Mouse (Mus musculus) Muller cell, postnatal 12 days (primary cell): ENCODE results near the gene Tmem233.

Experiments
- DNase-seq: peaks from one replicate; pipeline ENCODE4 v3.0.0-alpha.2; 2015; ENCODE audit errors: inconsistent ontology term

Tmem233 gene

DNA sequence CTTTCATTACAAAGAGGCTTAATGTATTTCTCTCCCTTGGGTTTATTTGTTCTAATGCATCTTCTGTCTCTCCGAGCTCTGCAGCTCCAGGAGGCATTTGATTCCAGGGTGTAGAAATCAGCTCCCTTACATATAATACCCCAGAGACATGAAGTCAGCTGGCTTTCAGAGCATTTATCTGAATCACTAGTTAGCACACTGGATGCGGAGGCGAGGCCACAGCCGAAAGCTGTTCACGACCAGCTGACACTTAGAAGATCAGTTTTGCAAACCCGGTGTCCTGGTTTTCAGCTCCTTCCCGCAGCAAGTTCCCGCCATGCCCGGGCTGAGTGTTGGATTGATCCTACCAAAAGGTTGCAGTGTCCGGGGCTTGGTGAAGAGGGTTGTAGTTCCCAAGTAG is 78.8 kb downstream of the Tmem233 start:
- DNase-seq, result no peak

GRCm38 (mm10) chr5:116003825-116004224 is 79.2 kb downstream of the Tmem233 start:
- no peak for DNase-seq

DNA sequence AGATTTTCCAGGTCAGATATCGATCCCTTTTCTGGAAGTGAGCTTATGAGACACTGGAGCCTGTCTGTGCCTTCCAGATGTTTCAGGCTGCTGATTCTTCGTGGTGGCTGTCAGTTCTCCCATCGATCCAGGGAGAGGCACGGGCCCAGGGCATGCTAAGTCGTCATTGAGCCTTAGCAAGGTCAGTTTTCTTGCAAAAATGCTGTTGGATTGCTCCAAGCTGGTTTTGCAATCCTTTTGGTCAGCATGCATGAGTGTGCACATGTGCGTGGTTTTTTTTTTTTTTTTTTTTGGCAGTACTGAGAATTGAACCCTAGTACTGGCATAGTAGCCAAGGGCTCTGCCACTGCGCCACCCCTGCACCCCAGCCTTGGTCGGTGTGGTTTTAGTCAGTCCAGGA is 79.9 kb downstream of the Tmem233 start:
- DNase-seq, result no peak

DNA sequence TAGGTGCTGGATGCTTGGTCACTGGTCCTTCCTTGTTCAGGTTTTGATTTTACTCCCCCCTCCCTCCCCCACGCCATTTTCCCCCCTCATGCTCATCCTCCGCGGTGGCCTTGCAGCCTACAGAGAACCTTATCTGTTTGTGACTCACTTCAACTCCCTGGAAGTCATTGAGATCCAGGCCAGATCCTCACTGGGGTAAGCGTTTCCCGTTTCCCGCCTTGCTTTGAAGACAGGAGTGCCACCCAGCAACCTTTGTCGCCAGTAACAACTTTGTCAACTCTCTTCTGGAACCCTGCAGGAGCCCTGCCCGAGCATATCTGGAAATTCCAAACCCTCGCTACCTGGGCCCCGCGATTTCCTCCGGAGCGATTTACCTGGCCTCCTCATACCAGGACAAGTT is 85.7 kb downstream of the Tmem233 start:
- DNase-seq, result no peak

GRCm38 (mm10) chr5:115994101-115994500 is 88.9 kb downstream of the Tmem233 start:
- no peak for DNase-seq

DNA sequence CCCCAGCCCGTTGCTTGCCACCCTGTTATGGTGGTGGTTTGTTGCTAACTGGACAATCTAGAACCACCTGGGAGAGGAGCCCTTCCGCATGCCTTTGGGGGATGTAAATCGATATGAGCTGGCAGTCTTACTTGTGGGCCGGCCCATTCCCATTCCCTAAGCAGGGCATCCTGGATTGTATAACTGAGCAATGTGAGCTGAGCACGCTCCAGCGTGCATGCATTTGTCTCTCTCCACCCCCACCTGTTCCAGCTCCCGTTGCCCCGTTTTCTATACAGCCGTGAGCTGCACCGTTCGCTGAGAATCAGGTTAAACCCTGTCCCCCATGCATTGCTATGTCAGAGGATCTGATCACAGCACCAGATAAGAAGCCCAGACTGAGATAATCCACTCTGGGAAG is 91.3 kb downstream of the Tmem233 start:
- DNase-seq, result no peak
